Mouse (Mus musculus): ENCODE data around the gene Ip6k2. TPM values are rescaled to one million over a fixed set of nuclear protein-coding genes. Genes with fewer than 3 reads are reported as not detected.
A peak's percentile ranks its signal among the peaks of the same experiment; 100 is the strongest.

Gene Ip6k2
- polyA plus RNA-seq, 1 experiment from 2014 or later, result 129 TPM

DNA sequence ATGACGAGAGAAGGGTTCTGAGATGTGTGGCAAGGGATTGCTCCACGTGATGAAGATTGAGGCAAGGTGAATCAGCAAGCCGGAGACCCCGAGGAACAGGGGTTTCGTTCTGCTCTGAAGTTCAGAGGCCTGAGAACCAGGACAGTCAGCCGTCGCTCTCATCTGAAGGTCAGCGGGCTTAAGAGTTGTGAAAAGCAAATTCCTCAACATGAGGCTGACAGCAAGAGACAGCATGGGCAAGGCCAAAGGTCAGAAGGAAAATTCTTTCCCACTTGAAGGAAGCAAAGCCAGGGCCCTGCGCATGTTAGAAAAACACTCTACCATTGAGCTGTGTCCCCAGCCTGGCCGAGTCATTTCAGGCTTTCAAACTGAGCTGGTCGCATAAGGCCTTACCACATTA is 33.0 kb upstream of the Ip6k2 start:
- no peak overlapping the region for H3K4me2 ChIP-seq (ENCODE audit: low read depth, severe bottlenecking)
- no peaks in the 10 kb centered on the region for H3K4me1 ChIP-seq (ENCODE audit: control insufficient read depth, insufficient read depth, low read length)
- H3K27me3 ChIP-seq (ENCODE audit: control insufficient read depth, insufficient read depth, low read length), result no peaks in the 10 kb centered on the region
- H3K4me3 ChIP-seq (ENCODE audit: low read depth, low read length), result no peak overlapping the region
- WGBS, result 90% methylated on average over 11 of the region's 11 CpGs
- no peak for DNase-seq (ENCODE audit: low spot score)
- no peaks in the 10 kb centered on the region for H3K36me3 ChIP-seq (ENCODE audit: control insufficient read depth, insufficient read depth, low read length)
- no peak for ATAC-seq (ENCODE audit: insufficient number of reproducible peaks, low FRiP score, low TSS enrichment, low read depth)
- no peaks in the 10 kb centered on the region for H3K9me3 ChIP-seq (ENCODE audit: control insufficient read depth, low read length)
- no peak overlapping the region for H3K9ac ChIP-seq (ENCODE audit: low read length)
- no peak overlapping the region for H3K27ac ChIP-seq (replicated peaks; ENCODE audit: low read depth, low read length)

DNA sequence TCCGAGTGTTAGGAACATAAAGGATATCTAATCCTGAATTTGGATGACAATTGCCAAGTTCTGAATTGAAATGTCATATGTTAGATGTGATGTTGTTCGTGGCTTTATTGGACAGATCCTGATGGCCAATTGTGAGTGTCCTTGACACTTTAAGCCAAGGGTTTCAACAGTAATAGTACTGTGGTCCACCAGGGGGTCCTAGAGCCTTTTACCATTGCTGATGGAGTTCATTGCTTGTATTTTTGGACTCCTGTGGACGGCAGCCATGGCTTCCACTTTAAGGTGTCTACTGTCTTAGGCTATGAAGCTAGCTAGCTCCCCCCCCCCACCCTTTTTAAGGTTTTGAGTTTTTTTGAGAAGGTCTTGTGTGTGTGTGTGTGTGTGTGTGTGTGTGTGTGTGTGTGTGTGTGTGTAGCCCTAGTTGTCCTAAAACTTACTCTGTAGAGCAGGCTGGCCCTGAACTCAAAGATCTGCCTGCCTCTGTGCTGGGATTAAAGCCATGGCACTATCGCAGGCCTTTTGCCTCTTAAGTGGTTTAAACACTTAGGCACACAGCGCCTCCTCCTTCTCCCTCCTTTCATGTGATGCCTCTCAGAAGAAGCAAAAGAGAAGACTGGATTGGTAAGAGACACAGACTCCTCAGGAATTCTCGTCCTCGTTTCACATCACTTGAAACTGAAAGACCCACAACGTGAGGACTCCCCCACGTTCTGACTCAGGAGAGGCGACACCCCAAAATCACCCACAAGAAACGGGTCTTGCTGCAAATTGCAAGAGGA is 31.3 kb upstream of the Ip6k2 start:
- WGBS, result 88% methylated on average over 10 of the region's 11 CpGs
- H3K9ac ChIP-seq (ENCODE audit: low read length), result no peak overlapping the region
- no peak for DNase-seq (ENCODE audit: low spot score)
- ATAC-seq (ENCODE audit: insufficient number of reproducible peaks, low FRiP score, low TSS enrichment, low read depth), result no peak
- no peaks in the 10 kb centered on the region for H3K9me3 ChIP-seq (ENCODE audit: control insufficient read depth, low read length)
- H3K36me3 ChIP-seq (ENCODE audit: control insufficient read depth, insufficient read depth, low read length), result no peaks in the 10 kb centered on the region
- no peaks in the 10 kb centered on the region for H3K4me1 ChIP-seq (ENCODE audit: control insufficient read depth, insufficient read depth, low read length)
- no peaks in the 10 kb centered on the region for H3K27me3 ChIP-seq (ENCODE audit: control insufficient read depth, insufficient read depth, low read length)
- no peak overlapping the region for H3K27ac ChIP-seq (replicated peaks; ENCODE audit: low read depth, low read length)
- no peak overlapping the region for H3K4me2 ChIP-seq (ENCODE audit: low read depth, severe bottlenecking)
- H3K4me3 ChIP-seq (ENCODE audit: low read depth, low read length), result no peak overlapping the region

DNA sequence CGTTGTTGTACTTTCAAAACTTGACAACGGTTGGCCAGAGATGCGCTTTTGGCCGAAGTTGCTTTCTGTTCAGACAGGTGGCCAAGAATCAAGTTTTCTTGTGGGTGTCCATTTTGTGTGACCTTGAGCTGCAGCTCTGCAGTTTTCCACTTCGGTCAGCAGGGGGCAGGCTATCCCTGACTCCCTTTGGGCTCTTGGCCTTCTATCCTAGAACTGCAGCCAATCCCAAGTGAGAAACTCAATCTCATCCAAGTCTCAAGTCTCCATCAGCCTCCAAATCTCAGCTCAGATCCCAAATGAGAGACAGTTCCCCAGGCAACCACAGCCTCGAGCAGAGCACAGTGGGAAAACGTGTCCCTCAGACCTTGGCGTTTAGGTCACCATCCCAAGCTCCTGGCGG is 30.3 kb upstream of the Ip6k2 start:
- Histone ChIP-seq H3K27me3 (ENCODE audit: control insufficient read depth, insufficient read depth, low read length) (no peaks in the 10 kb centered on the region), H3K4me1 (ENCODE audit: control insufficient read depth, insufficient read depth, low read length) (no peaks in the 10 kb centered on the region), H3K27ac (replicated peaks; ENCODE audit: low read depth, low read length) (no peak overlapping the region), H3K4me2 (ENCODE audit: low read depth, severe bottlenecking) (no peak overlapping the region), H3K9ac (ENCODE audit: low read length) (no peak overlapping the region), H3K36me3 (ENCODE audit: control insufficient read depth, insufficient read depth, low read length) (no peaks in the 10 kb centered on the region), H3K4me3 (ENCODE audit: low read depth, low read length) (no peak overlapping the region), H3K9me3 (ENCODE audit: control insufficient read depth, low read length) (no peaks in the 10 kb centered on the region)
- DNase-seq (ENCODE audit: low spot score) (peak; percentile 56), ATAC-seq (ENCODE audit: insufficient number of reproducible peaks, low FRiP score, low TSS enrichment, low read depth) (no peak)
- 77% methylated on average over 9 of the region's 9 CpGs for WGBS

DNA sequence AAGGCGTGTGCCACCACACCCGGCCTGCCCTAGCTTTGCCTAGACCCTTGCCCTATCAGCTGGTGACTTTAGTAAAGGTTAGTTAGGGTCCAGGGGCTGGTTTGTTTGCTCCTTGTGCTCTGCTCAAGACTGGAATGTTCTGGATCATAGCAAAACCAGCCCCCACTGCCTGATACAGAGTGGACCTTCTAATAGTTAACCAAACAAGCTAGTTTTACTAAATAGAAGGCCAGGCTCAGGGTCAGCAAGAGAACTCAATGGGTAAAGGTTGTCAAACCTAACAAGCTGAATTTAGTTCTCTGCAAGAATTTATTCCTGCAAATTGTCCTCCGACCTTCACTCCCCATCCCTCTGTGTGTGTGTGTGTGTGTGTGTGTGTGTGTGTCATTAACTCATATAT is 29.6 kb upstream of the Ip6k2 start:
- WGBS, result 95% methylated on average over 3 of the region's 3 CpGs

DNA sequence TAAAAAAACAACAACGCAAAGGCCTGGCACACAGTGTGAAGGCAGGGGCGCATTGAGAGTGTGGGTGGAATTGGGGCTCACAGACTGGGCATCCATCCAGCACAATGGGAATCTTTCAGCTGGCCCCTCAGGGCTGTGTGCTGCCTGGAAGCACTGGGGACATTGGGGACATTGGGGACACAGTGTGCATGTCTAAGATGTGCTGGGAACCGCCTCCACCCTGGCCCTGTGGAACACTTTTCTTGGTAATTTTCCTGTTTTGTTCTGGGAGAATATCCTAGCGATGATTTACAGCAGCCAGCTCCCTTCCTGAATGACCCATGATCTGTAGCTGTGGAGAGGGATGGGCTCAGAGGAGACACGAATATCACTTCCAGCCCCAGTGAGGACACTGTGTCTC is 29.2 kb upstream of the Ip6k2 start:
- Histone ChIP-seq H3K9me3 (ENCODE audit: control insufficient read depth, low read length) (no peaks in the 10 kb centered on the region), H3K4me2 (ENCODE audit: low read depth, severe bottlenecking) (no peak overlapping the region), H3K4me3 (ENCODE audit: low read depth, low read length) (no peak overlapping the region), H3K36me3 (ENCODE audit: control insufficient read depth, insufficient read depth, low read length) (no peaks in the 10 kb centered on the region), H3K27ac (replicated peaks; ENCODE audit: low read depth, low read length) (no peak overlapping the region), H3K27me3 (ENCODE audit: control insufficient read depth, insufficient read depth, low read length) (no peaks in the 10 kb centered on the region), H3K9ac (ENCODE audit: low read length) (no peak overlapping the region), H3K4me1 (ENCODE audit: control insufficient read depth, insufficient read depth, low read length) (no peaks in the 10 kb centered on the region)
- whole genome bisulfite sequencing, result 88% methylated on average over 5 of the region's 5 CpGs
- ATAC-seq (ENCODE audit: insufficient number of reproducible peaks, low FRiP score, low TSS enrichment, low read depth) (no peak), DNase-seq (ENCODE audit: low spot score) (no peak)

More for the DNA sequence above, 29.6 kb upstream of the Ip6k2 start:
- ATAC-seq (ENCODE audit: insufficient number of reproducible peaks, low FRiP score, low TSS enrichment, low read depth) (no peak), DNase-seq (ENCODE audit: low spot score) (no peak)
- Histone ChIP-seq H3K4me1 (ENCODE audit: control insufficient read depth, insufficient read depth, low read length) (no peaks in the 10 kb centered on the region), H3K27me3 (ENCODE audit: control insufficient read depth, insufficient read depth, low read length) (no peaks in the 10 kb centered on the region), H3K9ac (ENCODE audit: low read length) (no peak overlapping the region), H3K4me2 (ENCODE audit: low read depth, severe bottlenecking) (no peak overlapping the region), H3K9me3 (ENCODE audit: control insufficient read depth, low read length) (no peaks in the 10 kb centered on the region), H3K4me3 (ENCODE audit: low read depth, low read length) (no peak overlapping the region), H3K27ac (replicated peaks; ENCODE audit: low read depth, low read length) (no peak overlapping the region), H3K36me3 (ENCODE audit: control insufficient read depth, insufficient read depth, low read length) (no peaks in the 10 kb centered on the region)

DNA sequence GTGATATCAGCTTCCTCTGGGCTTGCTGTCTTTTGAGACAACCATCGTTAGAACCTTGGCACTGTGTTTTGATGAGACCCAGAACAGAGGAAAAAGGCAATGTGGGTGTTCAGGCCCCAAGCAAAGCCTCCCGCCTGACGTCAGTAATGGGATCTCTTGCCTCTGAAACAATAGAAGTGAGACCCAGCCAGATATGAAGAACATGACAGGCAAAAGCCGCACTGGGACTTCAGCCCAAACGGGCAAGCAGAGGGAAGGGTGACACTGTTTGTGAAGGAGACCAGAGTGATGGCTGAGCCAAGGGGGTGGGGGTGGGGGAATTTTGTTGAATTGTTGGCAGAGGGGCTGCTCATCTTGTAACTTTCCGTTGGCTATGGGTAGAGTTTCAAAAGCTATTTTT is 26.2 kb upstream of the Ip6k2 start:
- no peak for ATAC-seq (ENCODE audit: insufficient number of reproducible peaks, low FRiP score, low TSS enrichment, low read depth)
- Histone ChIP-seq H3K4me2 (ENCODE audit: low read depth, severe bottlenecking) (no peak overlapping the region), H3K4me1 (ENCODE audit: control insufficient read depth, insufficient read depth, low read length) (no peaks in the 10 kb centered on the region), H3K9ac (ENCODE audit: low read length) (no peak overlapping the region), H3K9me3 (ENCODE audit: control insufficient read depth, low read length) (no peaks in the 10 kb centered on the region), H3K27me3 (ENCODE audit: control insufficient read depth, insufficient read depth, low read length) (no peaks in the 10 kb centered on the region), H3K27ac (replicated peaks; ENCODE audit: low read depth, low read length) (no peak overlapping the region), H3K36me3 (ENCODE audit: control insufficient read depth, insufficient read depth, low read length) (no peaks in the 10 kb centered on the region), H3K4me3 (ENCODE audit: low read depth, low read length) (no peak overlapping the region)
- no peak for DNase-seq (ENCODE audit: low spot score)
- WGBS, result 67% methylated on average over 6 of the region's 6 CpGs

DNA sequence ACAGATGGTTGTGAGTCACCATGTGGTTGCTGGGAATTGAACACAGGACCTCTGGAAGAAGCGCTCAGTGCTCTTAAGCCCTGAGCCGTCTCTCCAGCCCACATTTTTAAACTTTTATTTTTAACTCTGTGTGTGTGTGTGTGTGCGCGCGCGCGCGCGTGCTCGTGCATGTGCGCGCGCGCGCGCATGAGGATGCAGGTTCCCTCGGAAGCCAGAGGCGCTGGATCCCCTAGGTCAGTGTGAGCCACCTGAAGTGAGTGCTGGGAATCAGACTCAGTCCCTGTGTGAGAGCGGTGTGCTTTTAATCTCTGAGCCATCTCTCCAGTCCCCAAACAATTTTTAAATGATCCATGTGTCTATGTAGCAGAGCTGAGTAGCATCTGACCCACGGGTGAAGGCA is 24.5 kb upstream of the Ip6k2 start:
- DNase-seq (ENCODE audit: low spot score) (no peak), ATAC-seq (ENCODE audit: insufficient number of reproducible peaks, low FRiP score, low TSS enrichment, low read depth) (no peak)
- Histone ChIP-seq H3K4me3 (ENCODE audit: low read depth, low read length) (no peak overlapping the region), H3K9ac (ENCODE audit: low read length) (no peak overlapping the region), H3K4me2 (ENCODE audit: low read depth, severe bottlenecking) (no peak overlapping the region), H3K27ac (replicated peaks; ENCODE audit: low read depth, low read length) (no peak overlapping the region), H3K4me1 (ENCODE audit: control insufficient read depth, insufficient read depth, low read length) (no peaks in the 10 kb centered on the region), H3K36me3 (ENCODE audit: control insufficient read depth, insufficient read depth, low read length) (no peaks in the 10 kb centered on the region), H3K9me3 (ENCODE audit: control insufficient read depth, low read length) (no peaks in the 10 kb centered on the region), H3K27me3 (ENCODE audit: control insufficient read depth, insufficient read depth, low read length) (no peaks in the 10 kb centered on the region)
- 96% methylated on average over 20 of the region's 20 CpGs for WGBS

DNA sequence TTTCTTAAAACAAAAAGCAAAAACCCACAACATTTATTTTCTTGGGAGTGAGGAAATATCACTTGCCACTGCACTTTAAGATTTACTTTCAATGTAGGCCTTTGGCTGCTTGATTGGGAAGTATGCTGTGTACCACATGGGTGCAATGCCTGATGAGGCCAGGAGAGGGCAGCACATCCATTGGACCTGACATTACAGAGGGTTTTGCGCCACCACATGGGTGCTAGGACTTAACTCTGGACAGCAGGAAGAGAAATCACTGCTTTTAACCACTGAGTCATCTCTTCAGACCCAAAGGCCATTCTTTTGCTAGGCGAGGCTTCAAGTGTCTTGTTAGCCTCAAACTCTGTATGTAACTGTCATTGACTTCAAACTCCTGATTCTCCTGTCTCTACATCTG is 23.8 kb upstream of the Ip6k2 start:
- no peak overlapping the region for H3K4me2 ChIP-seq (ENCODE audit: low read depth, severe bottlenecking)
- peak; percentile 56 for DNase-seq (ENCODE audit: low spot score)
- no peak overlapping the region for H3K9ac ChIP-seq (ENCODE audit: low read length)
- 63% methylated on average over 2 of the region's 2 CpGs for WGBS
- no peaks in the 10 kb centered on the region for H3K4me1 ChIP-seq (ENCODE audit: control insufficient read depth, insufficient read depth, low read length)
- H3K4me3 ChIP-seq (ENCODE audit: low read depth, low read length), result no peak overlapping the region
- no peaks in the 10 kb centered on the region for H3K9me3 ChIP-seq (ENCODE audit: control insufficient read depth, low read length)
- no peak overlapping the region for H3K27ac ChIP-seq (replicated peaks; ENCODE audit: low read depth, low read length)
- H3K27me3 ChIP-seq (ENCODE audit: control insufficient read depth, insufficient read depth, low read length), result no peaks in the 10 kb centered on the region
- ATAC-seq (ENCODE audit: insufficient number of reproducible peaks, low FRiP score, low TSS enrichment, low read depth), result no peak
- H3K36me3 ChIP-seq (ENCODE audit: control insufficient read depth, insufficient read depth, low read length), result no peaks in the 10 kb centered on the region

DNA sequence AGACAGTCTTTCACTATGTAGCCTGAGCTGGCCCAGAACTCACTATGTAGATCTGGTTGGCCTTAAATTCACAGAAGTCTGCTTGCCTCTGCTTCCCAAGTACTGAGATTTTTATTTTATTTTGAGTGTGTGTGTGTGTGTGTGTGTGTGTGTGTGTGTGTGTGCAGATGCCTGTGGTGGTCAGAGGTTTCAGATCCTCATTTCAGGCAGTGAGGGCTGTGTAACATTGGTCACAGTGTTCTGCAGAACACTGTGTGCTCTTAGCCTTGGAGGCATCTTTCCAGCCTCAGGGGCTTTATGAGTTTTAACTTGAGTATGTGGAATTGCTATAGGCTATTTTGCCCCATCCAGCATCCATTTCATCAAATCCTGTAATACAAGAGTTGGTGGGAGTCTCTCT is 22.0 kb upstream of the Ip6k2 start:
- no peak overlapping the region for H3K4me2 ChIP-seq (ENCODE audit: low read depth, severe bottlenecking)
- no peak overlapping the region for H3K9ac ChIP-seq (ENCODE audit: low read length)
- H3K27ac ChIP-seq (replicated peaks; ENCODE audit: low read depth, low read length), result no peak overlapping the region
- H3K4me1 ChIP-seq (ENCODE audit: control insufficient read depth, insufficient read depth, low read length), result no peaks in the 10 kb centered on the region
- H3K27me3 ChIP-seq (ENCODE audit: control insufficient read depth, insufficient read depth, low read length), result no peaks in the 10 kb centered on the region; the same call in 1 of the 2 replicates
- no peaks in the 10 kb centered on the region for H3K9me3 ChIP-seq (ENCODE audit: control insufficient read depth, low read length)
- no peak overlapping the region for H3K4me3 ChIP-seq (ENCODE audit: low read depth, low read length)
- no peaks in the 10 kb centered on the region for H3K36me3 ChIP-seq (ENCODE audit: control insufficient read depth, insufficient read depth, low read length)
- DNase-seq (ENCODE audit: low spot score) (no peak), ATAC-seq (ENCODE audit: insufficient number of reproducible peaks, low FRiP score, low TSS enrichment, low read depth) (no peak)
